Mouse (Mus musculus): ENCODE results near the gene Pamr1.

GRCm38 (mm10) chr2:102598911-102599721, 49.3 kb downstream of the Pamr1 start:
- TF ChIP-seq CTCF (IDR thresholded peaks at IDR 0.05; ENCODE audit: borderline replicate concordance, control insufficient read depth, extremely low read depth, insufficient read depth, low read length, poor library complexity), result no peak
- no peak for TF ChIP-seq POLR2A (IDR thresholded peaks at IDR 0.05; ENCODE audit: control insufficient read depth, extremely low read depth, insufficient read depth, low read length, poor library complexity)

Data from thymus, adult 2 months (tissue).